ENCODE assay signal across 13 mouse cellular contexts in genomic region chr17:7231790-7232189, GRCm38 (mm10).
"Had no signal": no experiment of that assay in that cellular context is flagged by ENCODE, and none has a peak within 500 bp of the region (broad histone marks: within the 10 kb centered on the region; RNA-seq: fewer than 3 reads in every experiment).

No protein-coding gene starts in this region.

- H3K36me3 ChIP-seq: limb, embryonic 12.5 days; liver, embryonic 13.5 days; lung, embryonic 15.5 days had no signal

- H3K27ac ChIP-seq: limb, embryonic 12.5 days; liver, embryonic 13.5 days; lung, embryonic 15.5 days; macrophage had no signal

- H3K4me2 ChIP-seq: limb, embryonic 12.5 days; liver, embryonic 13.5 days; lung, embryonic 15.5 days had no signal

- H3K9me3 ChIP-seq: limb, embryonic 12.5 days; liver, embryonic 13.5 days; lung, embryonic 15.5 days had no signal

- H3K4me1 ChIP-seq: liver, embryonic 13.5 days had no signal

- ATAC-seq: liver, postnatal 0 days had no signal

- H3K27me3 ChIP-seq: limb, embryonic 12.5 days; liver, embryonic 13.5 days; lung, embryonic 15.5 days had no signal

- H3K9ac ChIP-seq: limb, embryonic 12.5 days; liver, embryonic 13.5 days; liver, postnatal 0 days; lung, embryonic 15.5 days had no signal

- DNase-seq: kidney, adult 8-10 months; liver; liver, embryonic 13.5 days; liver, postnatal 0 days; lung, postnatal 14 days; midbrain, embryonic 14.5 days; right cerebral cortex, postnatal 4 days; spleen, adult 18-20 months; thymus, adult 18-20 months; thymus, postnatal 14 days had no signal

- H3K4me3 ChIP-seq: limb, embryonic 12.5 days; liver, embryonic 13.5 days; lung, embryonic 15.5 days had no signal
